Mouse (Mus musculus) gastrocnemius, adult 2 months (tissue): ENCODE measurements at regions not wholly inside any gene's neighbourhood (a gene's known extent, or its start where the extent isn't known, plus 50 kb on each side); places are given as distances from the start of the nearest gene placed in this dataset.
A peak's percentile ranks its signal among the peaks of the same experiment; 100 is the strongest.

Experiments
- DNase-seq: peaks from one replicate; pipeline ENCODE4 v3.0.0; 2022
- H3K27ac ChIP-seq: fragments of 200-600 bp; 2 replicates; pipeline ENCODE4 v1.8.1; 2022; ENCODE audit warnings: mild to moderate bottlenecking
- H3K4me3 ChIP-seq: fragments of 200-600 bp; 2 replicates; pipeline ENCODE4 v1.8.1; 2022; ENCODE audit warnings: mild to moderate bottlenecking, moderate library complexity
- CTCF ChIP-seq: fragments of 200-600 bp; IDR thresholded peaks from 2 replicates; pipeline ENCODE4 v1.8.1; 2022; ENCODE audit warnings: antibody characterized with exemption, mild to moderate bottlenecking, moderate library complexity
- intact Hi-C: fragments of 180-260 bp; cut with DNase I; formaldehyde crosslinking; loops from one replicate; pipeline ENCODE4 v1.15.1; 2025

DNA sequence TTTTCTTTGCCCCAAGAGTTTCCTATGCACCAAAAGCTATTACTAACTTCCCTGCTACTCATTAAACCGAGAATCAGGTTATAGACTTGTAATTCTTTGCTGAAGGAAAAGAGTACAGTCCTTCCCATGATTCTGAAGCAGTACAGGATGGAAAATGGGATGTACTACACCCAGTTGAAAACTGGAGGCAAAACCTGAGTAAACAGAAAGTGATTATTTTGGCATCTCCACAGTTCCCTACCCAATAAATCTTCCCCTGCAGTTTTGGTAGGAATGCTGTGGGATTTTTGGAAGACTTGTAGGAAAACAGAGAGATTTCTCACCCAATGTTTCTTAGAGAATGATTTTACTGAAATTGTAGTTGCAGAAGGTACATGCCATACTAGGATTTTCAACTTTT is 268.5 kb downstream of the Dio2 start:
- no peak for DNase-seq
- no peak overlapping the region for H3K4me3 ChIP-seq
- intact Hi-C loops: no loop called here
- no peak for TF ChIP-seq CTCF
- H3K27ac ChIP-seq: no peak overlapping the region

- H3K4me3 ChIP-seq: no peak overlapping the region
- no peak for DNase-seq
- TF ChIP-seq CTCF: no peak
- H3K27ac ChIP-seq: no peak overlapping the region
- intact Hi-C loops: no loop called here
Observed at GRCm38 (mm10) chr12:90460121-90460520, 278.1 kb downstream of the Dio2 start.

DNA sequence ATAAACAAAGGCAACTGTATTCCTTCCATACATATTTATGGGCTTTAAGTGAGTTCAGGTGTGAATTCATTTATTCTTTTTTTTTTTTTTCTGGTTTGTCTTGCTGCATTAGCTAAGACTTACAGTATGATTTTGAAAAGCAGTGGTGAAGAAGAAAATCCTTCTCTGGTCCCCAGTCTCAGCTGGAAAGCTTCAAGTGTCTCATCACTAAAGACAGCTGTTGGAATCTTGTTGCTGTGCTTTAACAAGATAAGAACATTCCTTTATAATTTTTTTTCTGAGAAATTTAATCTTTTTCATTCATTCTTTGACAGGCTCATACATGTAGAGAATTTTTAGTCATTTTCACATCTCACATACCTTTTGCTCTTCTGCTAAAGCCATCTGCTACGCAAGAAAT is 297.6 kb downstream of the Dio2 start:
- TF ChIP-seq CTCF: no peak
- no peak for DNase-seq
- intact Hi-C loops: no loop called here
- Histone ChIP-seq H3K4me3 (no peak overlapping the region), H3K27ac (no peak overlapping the region)

GRCm38 (mm10) chr12:90425276-90426063 is 312.8 kb downstream of the Dio2 start:
- no peak overlapping the region for H3K27ac ChIP-seq
- intact Hi-C loops: no loop called here
- peak; percentile 18 for DNase-seq
- no peak for TF ChIP-seq CTCF
- H3K4me3 ChIP-seq: no peak overlapping the region

- no peak for DNase-seq
- TF ChIP-seq CTCF: no peak
- intact Hi-C loops: no loop called here
Observed at GRCm38 (mm10) chr12:90417590-90418221, 320.5 kb downstream of the Dio2 start.

GRCm38 (mm10) chr12:90408716-90409115 is 329.5 kb downstream of the Dio2 start:
- DNase-seq: no peak
- TF ChIP-seq CTCF: no peak
- no peak overlapping the region for H3K27ac ChIP-seq
- no peak overlapping the region for H3K4me3 ChIP-seq
- intact Hi-C loops: no loop called here

More at GRCm38 (mm10) chr12:90417590-90418221, 320.5 kb downstream of the Dio2 start:
- no peak overlapping the region for H3K27ac ChIP-seq
- H3K4me3 ChIP-seq: no peak overlapping the region

GRCm38 (mm10) chr12:90398564-90398963 is 339.7 kb downstream of the Dio2 start:
- no peak for DNase-seq
- intact Hi-C loops: no loop called here
- no peak overlapping the region for H3K27ac ChIP-seq
- no peak overlapping the region for H3K4me3 ChIP-seq
- peak; percentile 46 for TF ChIP-seq CTCF
